In genomic region chr15:81853081-81853480, GRCm38 (mm10) we compare ENCODE assay signal across 18 mouse cellular contexts. TPM values are rescaled to one million over a fixed set of nuclear protein-coding genes. Genes with fewer than 3 reads are reported as not detected.
DNase-seq lines count a peak whose midpoint lies in the region; ATAC-seq and TF ChIP-seq lines count a peak whose summit lies in the region.
"Had no signal": no experiment of that assay in that cellular context is flagged by ENCODE, and none has a peak within 500 bp of the region (broad histone marks: within the 10 kb centered on the region; RNA-seq: fewer than 3 reads in every experiment).

No protein-coding gene starts in this region.

- no peaks in the 10 kb centered on the region for H3K9me3 ChIP-seq in kidney, postnatal 0 days (replicated peaks; ENCODE audit: low read length)
- H3K9me3 ChIP-seq in kidney, embryonic 15.5 days (replicated peaks) = no peaks in the 10 kb centered on the region
- no peaks in the 10 kb centered on the region for H3K9me3 ChIP-seq in liver, embryonic 15.5 days (replicated peaks)
- H3K9me3 ChIP-seq: heart, embryonic 12.5 days; limb, embryonic 15.5 days; midbrain, embryonic 12.5 days; neural tube, embryonic 12.5 days had no signal

- no peak for ATAC-seq in kidney, postnatal 0 days (replicated peaks; ENCODE audit: low FRiP score, low read depth)
- ATAC-seq in kidney, embryonic 15.5 days (replicated peaks; ENCODE audit: low FRiP score) = no peak
- ATAC-seq in liver, embryonic 15.5 days (ENCODE audit: insufficient read depth) = no peak
- ATAC-seq: forebrain, embryonic 16.5 days; hindbrain, postnatal 0 days; intestine, postnatal 0 days; lung, postnatal 0 days had no signal

- 77% methylated on average over 7 of the region's 7 CpGs for WGBS in kidney, postnatal 0 days
- 80% methylated on average over 7 of the region's 7 CpGs for WGBS in kidney, embryonic 15.5 days
- 69% methylated on average over 7 of the region's 7 CpGs for WGBS in liver, embryonic 15.5 days (ENCODE audit: insufficient replicate concordance)

- H3K9ac ChIP-seq in kidney, postnatal 0 days (ENCODE audit: low read depth, low read length) = no peak overlapping the region
- no peak overlapping the region for H3K9ac ChIP-seq in kidney, embryonic 15.5 days
- H3K9ac ChIP-seq in liver, embryonic 15.5 days = no peak overlapping the region
- H3K9ac ChIP-seq: heart, embryonic 12.5 days; limb, embryonic 15.5 days; midbrain, embryonic 12.5 days; neural tube, embryonic 12.5 days had no signal

- no peak for TF ChIP-seq CTCF in gastrocnemius, adult 2 months (IDR thresholded peaks at IDR 0.05)
- no peak for TF ChIP-seq CTCF in kidney, postnatal 0 days (IDR thresholded peaks at IDR 0.05; ENCODE audit: low read depth)

- no peaks in the 10 kb centered on the region for H3K27me3 ChIP-seq in kidney, postnatal 0 days (ENCODE audit: insufficient read depth, low read length)
- no peaks in the 10 kb centered on the region for H3K27me3 ChIP-seq in kidney, embryonic 15.5 days
- H3K27me3 ChIP-seq in liver, embryonic 15.5 days = no peaks in the 10 kb centered on the region
- H3K27me3 ChIP-seq: heart, embryonic 12.5 days; limb, embryonic 15.5 days; midbrain, embryonic 12.5 days; neural tube, embryonic 12.5 days had no signal

- intact Hi-C loops in gastrocnemius, adult 2 months (cut with DNase I) = loop anchor here (10.0 kb wide), 1 partner anchor 492 kb away; no protein-coding TSS in a partner anchor

- peak overlapping the region; percentile 80 for H3K4me3 ChIP-seq in gastrocnemius, adult 2 months
- H3K4me3 ChIP-seq in kidney, postnatal 0 days (replicated peaks; ENCODE audit: low read depth, low read length) = no peak overlapping the region
- H3K4me3 ChIP-seq in kidney, embryonic 15.5 days (replicated peaks) = no peak overlapping the region
- peak overlapping the region; percentile 18 for H3K4me3 ChIP-seq in brown adipose tissue, adult 24 weeks (ENCODE audit: insufficient read depth, low read depth, low read length)
- H3K4me3 ChIP-seq in liver, embryonic 15.5 days (replicated peaks) = no peak overlapping the region
- H3K4me3 ChIP-seq: heart, embryonic 12.5 days; limb, embryonic 15.5 days; midbrain, embryonic 12.5 days; neural tube, embryonic 12.5 days had no signal

- 0 out of 2 replicates have a peak, but pooled peaks cover 7% of the 10 kb centered on the region for H3K4me1 ChIP-seq in kidney, postnatal 0 days (replicated peaks; ENCODE audit: insufficient read depth, low read length)
- peaks cover 23% of the 10 kb centered on the region for H3K4me1 ChIP-seq in kidney, embryonic 15.5 days
- H3K4me1 ChIP-seq in brown adipose tissue, adult 24 weeks (ENCODE audit: control insufficient read depth, insufficient read depth, insufficient read length, low read length) = peaks cover 4% of the 10 kb centered on the region; the same call in 1 of the 2 replicates
- H3K4me1 ChIP-seq in liver, embryonic 15.5 days (replicated peaks) = peaks cover 41% of the 10 kb centered on the region

- peaks cover 33% of the 10 kb centered on the region for H3K36me3 ChIP-seq in kidney, postnatal 0 days (ENCODE audit: insufficient read depth, low read length)
- peaks cover 57% of the 10 kb centered on the region for H3K36me3 ChIP-seq in kidney, embryonic 15.5 days
- H3K36me3 ChIP-seq in liver, embryonic 15.5 days (replicated peaks) = peaks cover 59% of the 10 kb centered on the region

- H3K4me2 ChIP-seq in kidney, postnatal 0 days (ENCODE audit: low read length) = no peak overlapping the region
- H3K4me2 ChIP-seq in kidney, embryonic 15.5 days = no peak overlapping the region
- no peak overlapping the region for H3K4me2 ChIP-seq in liver, embryonic 15.5 days
- H3K4me2 ChIP-seq: heart, embryonic 12.5 days; limb, embryonic 15.5 days; midbrain, embryonic 12.5 days; neural tube, embryonic 12.5 days had no signal

- DNase-seq in gastrocnemius, adult 2 months = peak; percentile 22
- DNase-seq in gastrocnemius, postnatal 25 days = no peak
- DNase-seq in kidney, postnatal 0 days (ENCODE audit: low spot score) = no peak
- no peak for DNase-seq in testis, postnatal 14 days (ENCODE audit: low spot score)
- DNase-seq: embryo, embryonic 11 days; right cerebral cortex, adult 18-20 months had no signal

- peak overlapping the region; percentile 100 for H3K27ac ChIP-seq in gastrocnemius, adult 2 months
- H3K27ac ChIP-seq in kidney, postnatal 0 days = 0 out of 2 replicates have a peak overlapping the region, but pooled peaks have one; percentile 31
- H3K27ac ChIP-seq in kidney, embryonic 15.5 days = no peak overlapping the region
- H3K27ac ChIP-seq in brown adipose tissue, adult 24 weeks (replicated peaks; ENCODE audit: low read depth, low read length) = peak overlapping the region; percentile 88
- H3K27ac ChIP-seq in liver, embryonic 15.5 days (replicated peaks) = peak overlapping the region; percentile 53; the same call in 1 of the 2 replicates
- H3K27ac ChIP-seq: hindbrain, postnatal 0 days; limb, embryonic 15.5 days; midbrain, embryonic 12.5 days; neural tube, embryonic 12.5 days; stomach, postnatal 0 days had no signal

RNA-seq across cellular contexts. Expression of gene Tob2, which starts 5.5 kb away (rescaled TPM):
- total RNA-seq in gastrocnemius, adult 2 months (2021) = 100 to 1,000 TPM; 151 to 205 TPM
- 10 to 100 TPM; 47.4 to 85.8 TPM for total RNA-seq in gastrocnemius, postnatal 25 days (2021)
- polyA plus RNA-seq in kidney, postnatal 0 days (2015; fragmentation: Nextera tagmentation; extraction: Ambion mirVana) = 22.5 and 27.7 TPM in 2 replicates
- 28.2 and 29.3 TPM in 2 replicates for polyA plus RNA-seq in kidney, embryonic 15.5 days (2015; fragmentation: Nextera tagmentation; extraction: Ambion mirVana)
- polyA plus RNA-seq in brown adipose tissue, adult 24 weeks (2012; ENCODE audit: insufficient read depth, insufficient read length, missing spikeins) = 79.0 and 87.4 TPM in 2 replicates
- polyA plus RNA-seq in liver, embryonic 15.5 days (2015; fragmentation: Nextera tagmentation; extraction: Ambion mirVana) = 11.1 and 12.2 TPM in 2 replicates

RNA-seq across cellular contexts. Expression of gene Phf5a, which starts 18.6 kb away (rescaled TPM):
- total RNA-seq in gastrocnemius, adult 2 months (2021) = 10 to 100 TPM; 38.4 to 39.9 TPM
- 10 to 100 TPM; 35.3 to 40.3 TPM for total RNA-seq in gastrocnemius, postnatal 25 days (2021)
- 103 and 110 TPM in 2 replicates for polyA plus RNA-seq in kidney, postnatal 0 days (2015; fragmentation: Nextera tagmentation; extraction: Ambion mirVana)
- polyA plus RNA-seq in kidney, embryonic 15.5 days (2015; fragmentation: Nextera tagmentation; extraction: Ambion mirVana) = 159 and 163 TPM in 2 replicates
- polyA plus RNA-seq in brown adipose tissue, adult 24 weeks (2012; ENCODE audit: insufficient read depth, insufficient read length, missing spikeins) = 42.4 and 46.3 TPM in 2 replicates
- polyA plus RNA-seq in liver, embryonic 15.5 days (2015; fragmentation: Nextera tagmentation; extraction: Ambion mirVana) = 91.3 and 103 TPM in 2 replicates

RNA-seq across cellular contexts. Expression of gene Aco2, which starts 19.0 kb away (rescaled TPM):
- total RNA-seq in gastrocnemius, adult 2 months (2021) = 1,000 to 10,000 TPM; 1,155 to 1,439 TPM
- 1,000 to 10,000 TPM; 1,158 to 1,247 TPM for total RNA-seq in gastrocnemius, postnatal 25 days (2021)
- 263 and 285 TPM in 2 replicates for polyA plus RNA-seq in kidney, postnatal 0 days (2015; fragmentation: Nextera tagmentation; extraction: Ambion mirVana)
- polyA plus RNA-seq in kidney, embryonic 15.5 days (2015; fragmentation: Nextera tagmentation; extraction: Ambion mirVana) = 216 and 224 TPM in 2 replicates
- polyA plus RNA-seq in brown adipose tissue, adult 24 weeks (2012; ENCODE audit: insufficient read depth, insufficient read length, missing spikeins) = 3,633 and 4,102 TPM in 2 replicates
- polyA plus RNA-seq in liver, embryonic 15.5 days (2015; fragmentation: Nextera tagmentation; extraction: Ambion mirVana) = 98.9 and 107 TPM in 2 replicates

RNA-seq across cellular contexts. Expression of gene Tef, which starts 50.9 kb away (rescaled TPM):
- total RNA-seq in gastrocnemius, adult 2 months (2021) = 100 to 1,000 TPM; 101 to 191 TPM
- 100 to 1,000 TPM; 113 to 168 TPM for total RNA-seq in gastrocnemius, postnatal 25 days (2021)
- polyA plus RNA-seq in kidney, postnatal 0 days (2015; fragmentation: Nextera tagmentation; extraction: Ambion mirVana) = 17.9 and 19.9 TPM in 2 replicates
- 23.9 and 26.5 TPM in 2 replicates for polyA plus RNA-seq in kidney, embryonic 15.5 days (2015; fragmentation: Nextera tagmentation; extraction: Ambion mirVana)
- polyA plus RNA-seq in brown adipose tissue, adult 24 weeks (2012; ENCODE audit: insufficient read depth, insufficient read length, missing spikeins) = 33.0 and 53.3 TPM in 2 replicates
- polyA plus RNA-seq in liver, embryonic 15.5 days (2015; fragmentation: Nextera tagmentation; extraction: Ambion mirVana) = 6.2 and 8.1 TPM in 2 replicates

Comparison
In these comparisons a context has a peak if more than half of its experiments do, and no peak if none do; other contexts are left out.
1. H3K4me3 ChIP-seq: peak in gastrocnemius, adult 2 months (single experiment) and brown adipose tissue, adult 24 weeks (single experiment); none in kidney, postnatal 0 days (single experiment), kidney, embryonic 15.5 days (single experiment) and liver, embryonic 15.5 days (single experiment).
2. RNA of gene Aco2, which starts 19.0 kb away (polyA plus RNA-seq): 3,633 to 4,102 TPM in brown adipose tissue, adult 24 weeks; 263 to 285 TPM in kidney, postnatal 0 days, 216 to 224 TPM in kidney, embryonic 15.5 days and 98.9 to 107 TPM in liver, embryonic 15.5 days; every median in the first group is over 10 times any median in the second.